Mouse (Mus musculus) G1E (cell line): ENCODE measurements at regions not wholly inside any gene's neighbourhood (a gene's known extent, or its start where the extent isn't known, plus 50 kb on each side); places are given as distances from the start of the nearest gene placed in this dataset.

Experiments used
- ATAC-seq: 2 replicates; pipeline ENCODE4 v1.8.0; 2016; ENCODE audit warnings: mild to moderate bottlenecking; ENCODE audit not compliant: insufficient number of reproducible peaks, poor library complexity, low FRiP score, severe bottlenecking; ENCODE audit errors: extremely low read depth
- DNase-seq: peaks from one replicate; pipeline ENCODE4 v3.0.0; 2012; ENCODE audit warnings: low spot score
- H3K27me3 ChIP-seq: 2 replicates; pipeline ENCODE4 v1.6.1; 2012; ENCODE audit warnings: mild to moderate bottlenecking, low read length, inconsistent platforms; ENCODE audit not compliant: insufficient read depth
- H3K36me3 ChIP-seq: replicated peaks from 2 replicates; pipeline ENCODE3; 2012; ENCODE audit warnings: mild to moderate bottlenecking, inconsistent platforms
- H3K4me1 ChIP-seq: 2 replicates; pipeline ENCODE4 v1.6.1; 2012; ENCODE audit warnings: low read depth, low read length, inconsistent platforms, mixed read lengths; ENCODE audit not compliant: insufficient read depth
- H3K4me3 ChIP-seq: 2 replicates; pipeline ENCODE4 v1.5.1; 2012; ENCODE audit warnings: low read depth, mild to moderate bottlenecking, inconsistent platforms, low read length, moderate library complexity, mixed read lengths
- H3K9me3 ChIP-seq: replicated peaks from 2 replicates; pipeline ENCODE4 v1.6.1; 2012; ENCODE audit warnings: inconsistent platforms
- CTCF ChIP-seq: IDR thresholded peaks from 2 replicates; pipeline ENCODE4 v1.5.1; 2012; ENCODE audit warnings: low read depth, low read length, inconsistent platforms, mixed read lengths
- GATA1 ChIP-seq: IDR thresholded peaks from 2 replicates; pipeline ENCODE4 v1.6.1; 2012; ENCODE audit warnings: borderline replicate concordance, low read length, inconsistent platforms, mixed read lengths
- GATA2 ChIP-seq: IDR thresholded peaks from 2 replicates; pipeline ENCODE4 v1.6.1; 2012; ENCODE audit warnings: low read depth, low read length, inconsistent platforms, borderline replicate concordance
- POLR2AphosphoS5 ChIP-seq: IDR thresholded peaks from 2 replicates; pipeline ENCODE4 v1.6.1; 2012; ENCODE audit warnings: low read depth, low read length, inconsistent platforms; ENCODE audit not compliant: insufficient replicate concordance
- TAL1 ChIP-seq: conservative IDR thresholded peaks from 2 replicates; pipeline ENCODE4 v1.6.1; 2012; ENCODE audit warnings: low read depth, low read length, inconsistent platforms, mixed read lengths

DNA sequence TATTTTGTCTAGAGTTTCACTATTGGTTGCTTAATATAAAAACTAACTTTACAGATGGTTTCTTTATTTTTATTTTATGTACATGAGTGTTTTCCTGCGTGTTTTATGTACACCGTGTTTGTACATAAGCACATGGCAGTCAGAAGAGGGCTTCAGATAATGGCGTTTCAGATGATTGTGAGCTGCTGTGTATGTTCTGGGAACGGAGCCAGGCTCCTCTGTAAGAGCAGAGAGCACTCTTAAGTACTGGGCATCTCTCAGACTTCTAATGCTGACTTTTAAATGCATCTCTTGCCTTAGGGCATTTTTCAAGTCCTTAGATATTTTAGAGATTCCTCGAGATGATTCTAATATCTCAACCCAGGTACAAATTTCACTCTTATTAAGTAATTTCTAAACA lies 280.0 kb downstream of the Plpp3 start:
- no peaks in the 10 kb centered on the region for H3K4me1 ChIP-seq
- H3K4me3 ChIP-seq = no peak overlapping the region
- no peaks in the 10 kb centered on the region for H3K36me3 ChIP-seq
- DNase-seq (no peak), ATAC-seq (no peak)
- no peaks in the 10 kb centered on the region for H3K27me3 ChIP-seq
- no peak for TF ChIP-seq GATA2
- no peak for TF ChIP-seq GATA1
- no peak for TF ChIP-seq CTCF
- no peak for TF ChIP-seq POLR2AphosphoS5
- H3K9me3 ChIP-seq = peaks cover 11% of the 10 kb centered on the region

GRCm38 (mm10) chr4:105449046-105449860 lies 292.1 kb downstream of the Plpp3 start:
- DNase-seq (no peak), ATAC-seq (no peak)
- no peak overlapping the region for H3K4me3 ChIP-seq

DNA sequence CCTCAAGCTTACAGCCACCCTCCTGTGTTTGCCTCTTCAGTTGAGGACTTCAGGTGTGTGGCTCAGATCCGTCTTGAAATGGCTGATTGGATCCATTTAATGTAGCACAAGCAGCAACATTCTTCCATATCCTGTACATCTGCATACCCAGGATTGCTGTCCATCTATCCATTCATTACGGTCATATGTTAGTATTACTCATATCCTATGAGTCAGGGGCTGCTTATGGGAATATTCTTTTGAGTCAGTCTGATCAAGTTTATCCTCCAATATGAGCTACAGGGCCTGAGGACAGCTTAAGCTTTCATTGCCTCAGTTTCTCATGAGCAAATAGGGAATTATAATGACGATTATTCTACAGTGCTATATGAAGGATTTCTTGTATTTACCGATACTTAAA lies 293.7 kb downstream of the Plpp3 start:
- H3K36me3 ChIP-seq = no peaks in the 10 kb centered on the region
- DNase-seq (no peak), ATAC-seq (no peak)
- TF ChIP-seq CTCF (no peak), GATA1 (no peak)
- no peaks in the 10 kb centered on the region for H3K27me3 ChIP-seq
- H3K9me3 ChIP-seq = peaks cover 46% of the 10 kb centered on the region
- H3K4me1 ChIP-seq = no peaks in the 10 kb centered on the region
- H3K4me3 ChIP-seq = no peak overlapping the region

More at GRCm38 (mm10) chr4:105449046-105449860, 292.1 kb downstream of the Plpp3 start:
- no peak for TF ChIP-seq TAL1
- TF ChIP-seq GATA2 = no peak
- TF ChIP-seq CTCF = no peak
- no peak for TF ChIP-seq POLR2AphosphoS5
- no peak for TF ChIP-seq GATA1
- Histone ChIP-seq H3K27me3 (no peaks in the 10 kb centered on the region), H3K4me1 (no peaks in the 10 kb centered on the region), H3K9me3 (peaks cover 46% of the 10 kb centered on the region), H3K36me3 (no peaks in the 10 kb centered on the region)

DNA sequence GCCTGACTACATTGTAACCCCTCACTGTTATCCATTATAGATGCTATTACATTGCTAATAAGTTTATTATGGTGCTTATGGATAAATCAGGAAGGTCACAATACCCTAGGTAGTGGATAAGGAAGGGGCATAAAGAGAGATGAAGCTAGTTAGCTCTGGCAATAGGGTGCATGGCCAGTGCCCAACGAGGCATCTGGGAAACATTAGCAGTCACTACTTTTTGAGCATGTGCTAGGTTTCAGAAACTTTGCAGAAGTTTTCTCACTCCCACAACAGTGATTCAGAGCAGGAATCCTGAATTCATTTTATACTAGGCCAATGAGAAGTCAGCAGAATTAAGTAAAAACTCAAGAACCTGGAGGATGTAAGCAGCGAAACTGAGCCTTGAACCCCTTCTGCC lies 294.7 kb downstream of the Plpp3 start:
- TF ChIP-seq GATA1 = no peak
- no peak for TF ChIP-seq TAL1
- no peak for TF ChIP-seq GATA2
- TF ChIP-seq CTCF = no peak
- TF ChIP-seq POLR2AphosphoS5 = no peak
- H3K9me3 ChIP-seq = peaks cover 47% of the 10 kb centered on the region

GRCm38 (mm10) chr4:105456955-105457621 lies 299.9 kb downstream of the Plpp3 start:
- no peak for ATAC-seq
- no peak for TF ChIP-seq GATA1
- TF ChIP-seq POLR2AphosphoS5 = no peak
- TF ChIP-seq GATA2 = no peak
- no peak for TF ChIP-seq TAL1
- no peak for TF ChIP-seq CTCF
- no peaks in the 10 kb centered on the region for H3K4me1 ChIP-seq

More for the DNA sequence above, 294.7 kb downstream of the Plpp3 start:
- Histone ChIP-seq H3K4me3 (no peak overlapping the region), H3K36me3 (no peaks in the 10 kb centered on the region), H3K27me3 (no peaks in the 10 kb centered on the region), H3K4me1 (no peaks in the 10 kb centered on the region)
- DNase-seq (no peak), ATAC-seq (no peak)

DNA sequence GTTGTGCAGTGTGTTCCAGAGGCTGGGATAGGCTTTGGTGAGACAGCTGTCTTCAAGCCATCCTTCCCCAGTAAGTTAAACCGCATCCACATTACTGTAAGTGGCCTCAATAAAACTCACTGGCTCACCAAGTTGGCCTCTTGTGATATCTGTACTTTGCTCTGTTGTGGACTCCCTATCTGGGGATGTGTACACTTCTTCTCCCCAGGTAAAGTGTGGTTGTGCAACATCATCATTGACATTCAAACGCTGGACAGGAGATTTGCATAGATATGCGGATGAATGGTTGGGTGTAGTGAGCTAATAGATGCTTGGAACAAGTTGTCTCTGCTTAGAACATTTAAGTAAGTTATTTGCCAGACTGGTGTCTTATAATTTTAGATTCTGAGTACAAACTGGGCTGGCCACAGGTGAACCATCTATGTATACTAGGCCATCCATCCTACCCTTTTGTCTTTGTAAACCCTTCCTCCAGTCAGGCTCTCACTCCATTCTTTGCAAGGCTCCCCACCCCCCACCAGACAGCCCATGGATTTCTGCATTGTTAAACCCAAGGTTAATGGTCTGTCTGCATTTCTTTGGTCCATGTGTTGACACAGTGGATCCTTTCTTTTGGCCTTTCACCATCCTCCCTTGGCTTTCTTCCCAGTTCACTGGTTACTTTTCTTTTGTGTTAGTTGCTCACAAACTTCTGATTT lies 303.0 kb downstream of the Plpp3 start:
- H3K27me3 ChIP-seq = no peaks in the 10 kb centered on the region
- no peaks in the 10 kb centered on the region for H3K4me1 ChIP-seq
- no peak overlapping the region for H3K4me3 ChIP-seq
- TF ChIP-seq POLR2AphosphoS5 (no peak), GATA1 (no peak), CTCF (no peak), GATA2 (no peak), TAL1 (no peak)
- H3K9me3 ChIP-seq = peaks cover 24% of the 10 kb centered on the region
- no peak for DNase-seq
- no peaks in the 10 kb centered on the region for H3K36me3 ChIP-seq
- no peak for ATAC-seq

More at GRCm38 (mm10) chr4:105456955-105457621, 299.9 kb downstream of the Plpp3 start:
- no peak for DNase-seq
- Histone ChIP-seq H3K27me3 (no peaks in the 10 kb centered on the region), H3K9me3 (peaks cover 37% of the 10 kb centered on the region), H3K4me3 (no peak overlapping the region), H3K36me3 (no peaks in the 10 kb centered on the region)
